Mouse (Mus musculus): Measurements from ENCODE around the gene Il34. TPM values are rescaled to one million over a fixed set of nuclear protein-coding genes. Genes with fewer than 3 reads are reported as not detected.
A peak's percentile ranks its signal among the peaks of the same experiment; 100 is the strongest.

The Il34 gene
- polyA plus RNA-seq, 1 experiment from 2014 or later = 2.7 TPM

DNA sequence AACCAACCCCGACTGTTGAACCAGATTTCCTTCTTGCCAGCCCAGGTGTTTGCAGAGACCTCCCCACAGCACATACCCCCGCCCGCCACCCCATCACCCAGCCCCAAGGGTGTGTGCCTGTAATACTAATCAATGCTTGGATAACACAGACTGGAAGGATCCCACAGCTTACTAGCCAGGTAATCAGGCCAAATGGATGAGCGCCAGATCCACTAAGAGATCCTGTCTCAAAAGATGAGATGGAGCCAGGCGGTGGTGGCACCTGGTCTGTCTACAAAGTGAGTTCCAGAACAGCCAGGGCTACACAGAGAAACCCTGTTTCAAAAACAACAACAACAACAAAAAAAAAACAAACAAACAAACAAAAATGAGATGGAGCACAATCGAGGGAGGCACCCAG, 38.5 kb downstream of the Il34 start:
- no peak overlapping the region for H3K9ac ChIP-seq (replicated peaks)
- 90% methylated on average over 6 of the region's 6 CpGs for WGBS
- no peaks in the 10 kb centered on the region for H3K4me1 ChIP-seq (replicated peaks)
- no peaks in the 10 kb centered on the region for H3K9me3 ChIP-seq
- no peak overlapping the region for H3K4me3 ChIP-seq (replicated peaks)
- H3K27me3 ChIP-seq = no peaks in the 10 kb centered on the region
- ATAC-seq = no peak
- no peak overlapping the region for H3K4me2 ChIP-seq (replicated peaks)
- H3K36me3 ChIP-seq = no peaks in the 10 kb centered on the region
- no peak overlapping the region for H3K27ac ChIP-seq

DNA sequence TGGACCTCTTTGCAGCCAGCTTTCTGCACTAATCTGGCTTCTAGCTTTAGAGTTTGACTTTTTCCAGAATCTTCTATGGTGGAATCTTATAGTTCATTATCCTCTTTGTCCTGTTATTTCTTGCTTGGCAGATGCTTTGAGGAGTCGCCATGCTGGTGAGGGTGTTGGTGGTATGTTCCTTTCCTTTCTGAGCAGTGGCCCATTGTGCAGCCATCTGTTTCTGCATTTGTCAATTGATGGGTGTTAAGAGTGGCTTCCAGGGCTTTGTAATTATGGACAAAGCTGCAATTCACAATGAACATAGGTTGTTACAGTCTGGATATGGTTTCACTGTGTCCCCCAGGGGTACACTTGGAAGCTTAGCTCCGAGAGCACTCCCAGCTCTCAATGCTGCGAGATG, 41.1 kb downstream of the Il34 start:
- ATAC-seq = no peak
- H3K4me3 ChIP-seq (replicated peaks) = no peak overlapping the region

GRCm38 (mm10) chr8:110761988-110762387, 43.7 kb downstream of the Il34 start:
- no peak overlapping the region for H3K4me2 ChIP-seq (replicated peaks)
- H3K9me3 ChIP-seq = no peaks in the 10 kb centered on the region
- no peak for ATAC-seq
- H3K9ac ChIP-seq (replicated peaks) = no peak overlapping the region
- H3K27me3 ChIP-seq = no peaks in the 10 kb centered on the region
- no peak overlapping the region for H3K27ac ChIP-seq
- 76% methylated on average over 6 of the region's 6 CpGs for WGBS
- no peak overlapping the region for H3K4me3 ChIP-seq (replicated peaks)
- no peaks in the 10 kb centered on the region for H3K36me3 ChIP-seq
- no peaks in the 10 kb centered on the region for H3K4me1 ChIP-seq (replicated peaks)

More for the DNA sequence above, 41.1 kb downstream of the Il34 start:
- Histone ChIP-seq H3K9ac (replicated peaks) (no peak overlapping the region), H3K27me3 (no peaks in the 10 kb centered on the region), H3K4me2 (replicated peaks) (no peak overlapping the region), H3K4me1 (replicated peaks) (no peaks in the 10 kb centered on the region), H3K27ac (no peak overlapping the region), H3K9me3 (no peaks in the 10 kb centered on the region), H3K36me3 (no peaks in the 10 kb centered on the region)
- 63% methylated on average over 3 of the region's 3 CpGs for WGBS

DNA sequence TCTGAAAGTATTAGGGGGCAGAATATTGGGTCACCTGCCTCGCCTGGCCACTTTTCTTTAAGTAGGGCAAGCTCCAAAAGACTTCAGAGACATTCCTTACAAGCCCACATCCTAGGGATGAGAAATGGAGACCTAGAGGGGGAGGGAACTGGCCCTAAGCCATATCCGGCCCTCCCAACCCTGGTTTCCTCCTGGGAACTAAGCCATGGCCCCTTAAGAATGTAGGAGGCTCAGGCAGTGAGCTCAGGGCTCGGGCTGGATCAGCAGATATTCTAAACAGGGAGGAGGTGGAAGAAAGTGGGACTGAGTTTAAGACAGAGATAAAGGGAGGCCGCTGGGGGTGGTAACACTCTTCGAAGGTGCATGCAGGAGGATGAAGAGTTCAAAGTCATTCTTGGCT, 44.5 kb downstream of the Il34 start:
- Histone ChIP-seq H3K27me3 (no peaks in the 10 kb centered on the region), H3K9me3 (no peaks in the 10 kb centered on the region), H3K9ac (replicated peaks) (no peak overlapping the region), H3K27ac (no peak overlapping the region), H3K4me3 (replicated peaks) (no peak overlapping the region), H3K36me3 (no peaks in the 10 kb centered on the region), H3K4me2 (replicated peaks) (no peak overlapping the region), H3K4me1 (replicated peaks) (no peaks in the 10 kb centered on the region)
- 60% methylated on average over 5 of the region's 5 CpGs for WGBS
- no peak for ATAC-seq

GRCm38 (mm10) chr8:110760280-110760940, 45.3 kb downstream of the Il34 start:
- Histone ChIP-seq H3K27ac (no peak overlapping the region), H3K4me2 (replicated peaks) (no peak overlapping the region)
- WGBS = 72% methylated on average over 7 of the region's 7 CpGs

GRCm38 (mm10) chr8:110756196-110756595, 49.5 kb downstream of the Il34 start:
- 89% methylated on average over 5 of the region's 5 CpGs for WGBS
- Histone ChIP-seq H3K4me1 (replicated peaks) (0 out of 2 replicates have a peak, but pooled peaks cover 4% of the 10 kb centered on the region), H3K4me3 (replicated peaks) (no peak overlapping the region), H3K4me2 (replicated peaks) (no peak overlapping the region), H3K27ac (no peak overlapping the region), H3K9ac (replicated peaks) (no peak overlapping the region), H3K9me3 (no peaks in the 10 kb centered on the region), H3K36me3 (no peaks in the 10 kb centered on the region), H3K27me3 (no peaks in the 10 kb centered on the region)
- no peak for ATAC-seq

More at GRCm38 (mm10) chr8:110760280-110760940, 45.3 kb downstream of the Il34 start:
- no peaks in the 10 kb centered on the region for H3K27me3 ChIP-seq
- H3K4me1 ChIP-seq (replicated peaks) = no peaks in the 10 kb centered on the region
- no peak overlapping the region for H3K9ac ChIP-seq (replicated peaks)
- no peaks in the 10 kb centered on the region for H3K9me3 ChIP-seq
- no peak for ATAC-seq
- H3K36me3 ChIP-seq = no peaks in the 10 kb centered on the region
- H3K4me3 ChIP-seq (replicated peaks) = no peak overlapping the region

GRCm38 (mm10) chr8:110755511-110756170, 50.1 kb downstream of the Il34 start:
- WGBS = 59% methylated on average over 15 of the region's 15 CpGs

GRCm38 (mm10) chr8:110754713-110755112, 51.0 kb downstream of the Il34 start:
- 0 out of 2 replicates have a peak overlapping the region, but pooled peaks have one; percentile 14 for H3K9ac ChIP-seq (replicated peaks)
- no peak overlapping the region for H3K4me2 ChIP-seq (replicated peaks)
- no peak overlapping the region for H3K27ac ChIP-seq
- H3K4me3 ChIP-seq (replicated peaks) = no peak overlapping the region
- H3K9me3 ChIP-seq = no peaks in the 10 kb centered on the region
- no peaks in the 10 kb centered on the region for H3K36me3 ChIP-seq
- WGBS = 56% methylated on average over 4 of the region's 4 CpGs
- no peak for ATAC-seq
- H3K27me3 ChIP-seq = no peaks in the 10 kb centered on the region
- 0 out of 2 replicates have a peak, but pooled peaks cover 4% of the 10 kb centered on the region for H3K4me1 ChIP-seq (replicated peaks)

More at GRCm38 (mm10) chr8:110755511-110756170, 50.1 kb downstream of the Il34 start:
- no peaks in the 10 kb centered on the region for H3K27me3 ChIP-seq
- no peak overlapping the region for H3K27ac ChIP-seq
- no peak for ATAC-seq
- H3K36me3 ChIP-seq = no peaks in the 10 kb centered on the region
- H3K9me3 ChIP-seq = no peaks in the 10 kb centered on the region
- H3K4me2 ChIP-seq (replicated peaks) = no peak overlapping the region
- 0 out of 2 replicates have a peak, but pooled peaks cover 4% of the 10 kb centered on the region for H3K4me1 ChIP-seq (replicated peaks)
- 0 out of 2 replicates have a peak overlapping the region, but pooled peaks have one; percentile 14 for H3K9ac ChIP-seq (replicated peaks)
- H3K4me3 ChIP-seq (replicated peaks) = no peak overlapping the region

DNA sequence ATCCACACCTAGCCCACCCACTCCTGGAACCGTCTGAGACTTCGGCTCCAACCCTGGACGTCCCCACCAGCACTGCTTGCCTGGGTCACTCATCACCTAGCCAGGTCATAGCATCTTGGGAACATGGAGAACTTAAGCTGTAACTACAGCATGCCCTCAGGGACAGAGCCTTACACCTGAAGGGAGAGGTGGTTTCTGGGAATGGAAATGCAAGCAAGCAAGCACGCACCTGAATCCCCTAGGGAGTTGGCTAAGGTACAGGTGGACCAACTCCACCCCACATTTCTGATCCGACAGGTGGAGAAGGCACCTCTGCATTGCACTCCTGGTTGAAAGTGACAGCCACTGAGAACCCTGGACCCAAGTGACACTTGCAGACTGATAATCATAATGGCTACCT, 54.2 kb downstream of the Il34 start:
- H3K9ac ChIP-seq (replicated peaks) = no peak overlapping the region
- H3K9me3 ChIP-seq = no peaks in the 10 kb centered on the region
- no peak overlapping the region for H3K4me3 ChIP-seq (replicated peaks)
- H3K36me3 ChIP-seq = no peaks in the 10 kb centered on the region
- WGBS = 84% methylated on average over 5 of the region's 5 CpGs
- no peaks in the 10 kb centered on the region for H3K27me3 ChIP-seq
- no peak overlapping the region for H3K27ac ChIP-seq
- H3K4me2 ChIP-seq (replicated peaks) = no peak overlapping the region
- H3K4me1 ChIP-seq (replicated peaks) = 0 out of 2 replicates have a peak, but pooled peaks cover 4% of the 10 kb centered on the region
- ATAC-seq = no peak

- no peaks in the 10 kb centered on the region for H3K36me3 ChIP-seq
Observed at GRCm38 (mm10) chr8:110750269-110750668, 55.5 kb downstream of the Il34 start.

DNA sequence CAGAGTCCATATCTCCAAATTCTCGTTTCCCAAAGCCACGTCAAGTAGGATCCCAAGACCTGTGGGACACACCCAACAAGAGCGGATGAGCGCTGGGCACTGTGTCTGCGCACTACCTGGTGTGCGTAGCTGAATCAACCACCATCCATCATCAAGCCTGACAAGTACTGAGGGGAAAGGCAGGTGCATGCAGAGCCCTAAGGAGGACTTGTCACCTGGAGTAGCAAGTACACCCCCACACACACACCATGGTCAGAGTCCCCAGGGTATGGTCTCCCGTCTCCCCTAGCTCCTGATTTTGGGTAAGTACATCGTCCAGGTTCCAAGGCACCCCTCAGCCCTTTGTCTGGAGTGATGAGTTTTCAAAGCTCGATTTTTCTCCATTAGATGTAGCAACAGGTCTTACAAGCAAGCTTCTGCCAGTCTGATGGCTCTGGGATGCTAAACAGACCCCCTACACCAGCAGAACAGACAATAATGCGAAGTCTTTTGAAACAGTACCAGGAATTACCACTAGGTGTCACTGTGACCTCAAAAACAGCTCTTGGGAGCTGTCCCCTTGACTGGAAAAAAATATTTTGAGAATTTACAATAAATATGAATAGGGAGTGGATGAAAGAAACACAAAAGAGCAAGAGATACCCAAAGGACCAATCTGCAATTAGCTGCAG, 56.1 kb downstream of the Il34 start:
- peak; percentile 78 for ATAC-seq
- 62% methylated on average over 10 of the region's 10 CpGs for WGBS
- no peak overlapping the region for H3K9ac ChIP-seq (replicated peaks)

More at GRCm38 (mm10) chr8:110750269-110750668, 55.5 kb downstream of the Il34 start:
- Histone ChIP-seq H3K4me2 (replicated peaks) (no peak overlapping the region), H3K9me3 (no peaks in the 10 kb centered on the region), H3K27ac (no peak overlapping the region), H3K27me3 (no peaks in the 10 kb centered on the region), H3K4me3 (replicated peaks) (no peak overlapping the region), H3K4me1 (replicated peaks) (0 out of 2 replicates have a peak, but pooled peaks cover 4% of the 10 kb centered on the region), H3K9ac (replicated peaks) (no peak overlapping the region)
- no peak for ATAC-seq
- 44% methylated on average over 13 of the region's 13 CpGs for WGBS

GRCm38 (mm10) chr8:110746661-110747060, 59.1 kb downstream of the Il34 start:
- H3K27me3 ChIP-seq = no peaks in the 10 kb centered on the region
- 0 out of 2 replicates have a peak, but pooled peaks cover 2% of the 10 kb centered on the region for H3K36me3 ChIP-seq
- no peaks in the 10 kb centered on the region for H3K9me3 ChIP-seq
- no peak overlapping the region for H3K4me2 ChIP-seq (replicated peaks)
- H3K4me1 ChIP-seq (replicated peaks) = no peaks in the 10 kb centered on the region
- WGBS = 75% methylated on average over 9 of the region's 9 CpGs
- no peak overlapping the region for H3K4me3 ChIP-seq (replicated peaks)
- no peak overlapping the region for H3K27ac ChIP-seq
- no peak overlapping the region for H3K9ac ChIP-seq (replicated peaks)
- no peak for ATAC-seq

More for the DNA sequence above, 56.1 kb downstream of the Il34 start:
- Histone ChIP-seq H3K27ac (no peak overlapping the region), H3K36me3 (no peaks in the 10 kb centered on the region), H3K9me3 (no peaks in the 10 kb centered on the region), H3K4me2 (replicated peaks) (no peak overlapping the region), H3K27me3 (no peaks in the 10 kb centered on the region), H3K4me1 (replicated peaks) (no peaks in the 10 kb centered on the region), H3K4me3 (replicated peaks) (no peak overlapping the region)
